Mouse (Mus musculus) liver, postnatal 0 days (tissue): ENCODE results near the gene Atad5.

Experiments used
- CTCF ChIP-seq: sonication (generic); IDR thresholded peaks from 2 replicates; pipeline ENCODE4 v1.5.1; 2016; ENCODE audit warnings: antibody characterized with exemption, low read depth
- EP300 ChIP-seq: IDR thresholded peaks from 2 replicates; pipeline ENCODE4 v1.6.1; 2016; ENCODE audit warnings: antibody characterized with exemption, low read depth, mild to moderate bottlenecking

DNA sequence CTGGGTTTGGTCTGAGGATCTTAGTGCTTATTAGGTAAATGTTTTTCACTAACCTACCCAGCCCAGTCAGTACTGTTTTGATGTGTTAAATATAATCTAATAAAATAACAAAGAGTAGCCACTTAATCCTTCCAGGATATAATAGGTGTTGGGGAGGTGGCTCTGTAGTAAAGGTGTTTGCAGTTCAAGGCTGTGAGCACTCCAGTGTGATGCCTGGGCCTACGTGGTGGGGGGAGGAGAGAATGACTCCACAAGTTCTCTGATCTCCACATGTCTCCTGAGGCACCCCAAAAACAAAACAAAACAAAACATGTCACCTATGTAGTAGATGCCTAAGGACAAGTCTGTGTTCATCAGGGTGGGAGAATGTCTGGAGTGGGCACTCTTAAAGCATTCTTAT lies 42.9 kb downstream of the Atad5 start:
- TF ChIP-seq CTCF (no peak), EP300 (no peak)
